Mouse (Mus musculus): Measurements from ENCODE around the gene Pole2. TPM values are rescaled to one million over a fixed set of nuclear protein-coding genes. Genes with fewer than 3 reads are reported as not detected.

Gene Pole2
- total and polyA plus RNA-seq, 2 experiments, result 0.24 to 0.74 TPM

- Histone ChIP-seq H3K9ac (ENCODE audit: low read depth, low read length) (no peak overlapping the region), H3K4me1 (ENCODE audit: control insufficient read depth, insufficient read depth, low read length) (no peaks in the 10 kb centered on the region), H3K4me3 (ENCODE audit: insufficient read depth, low read depth, low read length) (no peak overlapping the region), H3K27ac (replicated peaks; ENCODE audit: insufficient read depth, low read depth, low read length) (no peak overlapping the region), H3K27me3 (ENCODE audit: control insufficient read depth, insufficient read depth, low read length) (no peaks in the 10 kb centered on the region), H3K36me3 (ENCODE audit: control insufficient read depth, insufficient read depth, low read length) (no peaks in the 10 kb centered on the region), H3K79me2 (ENCODE audit: control insufficient read depth, insufficient read depth, low read length) (no peaks in the 10 kb centered on the region)
- no peak for DNase-seq (ENCODE audit: extremely low read depth, low read depth, low spot score)
- TF ChIP-seq CTCF (IDR thresholded peaks at IDR 0.05; ENCODE audit: low read depth, low read length), result no peak
- no peak for TF ChIP-seq POLR2A (IDR thresholded peaks at IDR 0.05; ENCODE audit: extremely low read depth, insufficient read depth, low read length)
- 36% methylated on average over 3 of the region's 3 CpGs for WGBS
These were observed 10.3 kb upstream of the Pole2 start for GRCm38 (mm10) chr12:69238284-69238683.

GRCm38 (mm10) chr12:69235782-69236181 is 7.8 kb upstream of the Pole2 start:
- H3K4me3 ChIP-seq (ENCODE audit: insufficient read depth, low read depth, low read length), result no peak overlapping the region
- WGBS, result 71% methylated on average over 6 of the region's 6 CpGs
- no peak for DNase-seq (ENCODE audit: extremely low read depth, low read depth, low spot score)
- H3K36me3 ChIP-seq (ENCODE audit: control insufficient read depth, insufficient read depth, low read length), result no peaks in the 10 kb centered on the region
- no peak overlapping the region for H3K27ac ChIP-seq (replicated peaks; ENCODE audit: insufficient read depth, low read depth, low read length)
- no peaks in the 10 kb centered on the region for H3K27me3 ChIP-seq (ENCODE audit: control insufficient read depth, insufficient read depth, low read length)
- no peak overlapping the region for H3K9ac ChIP-seq (ENCODE audit: low read depth, low read length)
- no peaks in the 10 kb centered on the region for H3K4me1 ChIP-seq (ENCODE audit: control insufficient read depth, insufficient read depth, low read length)
- no peak for TF ChIP-seq CTCF (IDR thresholded peaks at IDR 0.05; ENCODE audit: low read depth, low read length)
- no peaks in the 10 kb centered on the region for H3K79me2 ChIP-seq (ENCODE audit: control insufficient read depth, insufficient read depth, low read length)

DNA sequence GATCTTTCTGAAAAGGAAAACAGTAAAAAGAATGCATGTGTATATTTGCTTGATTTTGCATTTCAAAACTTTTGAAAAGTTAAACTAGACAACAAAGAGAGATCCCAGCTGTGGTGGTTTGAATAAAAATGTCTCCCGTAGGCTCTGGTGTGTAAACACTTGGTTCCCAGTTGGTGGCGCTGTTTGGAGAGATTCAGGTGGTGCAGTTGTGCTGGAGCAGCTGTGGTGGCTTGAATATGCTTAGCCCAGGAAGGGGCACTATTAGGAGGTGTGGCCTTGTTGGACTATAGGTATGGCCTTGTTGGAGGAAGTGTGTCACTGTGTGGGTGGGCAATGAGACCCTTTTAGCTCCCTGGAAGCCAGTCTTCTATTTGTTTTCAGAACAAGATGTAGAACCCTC is 1.3 kb upstream of the Pole2 start:
- no peak overlapping the region for H3K27ac ChIP-seq (replicated peaks; ENCODE audit: insufficient read depth, low read depth, low read length)
- H3K27me3 ChIP-seq (ENCODE audit: control insufficient read depth, insufficient read depth, low read length), result no peaks in the 10 kb centered on the region
- 57% methylated on average over 2 of the region's 2 CpGs for WGBS
- TF ChIP-seq POLR2A (IDR thresholded peaks at IDR 0.05; ENCODE audit: extremely low read depth, insufficient read depth, low read length) (no peak), CTCF (IDR thresholded peaks at IDR 0.05; ENCODE audit: low read depth, low read length) (0 out of 2 replicates have a peak, but pooled peaks have one; percentile 17)
- no peaks in the 10 kb centered on the region for H3K36me3 ChIP-seq (ENCODE audit: control insufficient read depth, insufficient read depth, low read length)
- no peaks in the 10 kb centered on the region for H3K4me1 ChIP-seq (ENCODE audit: control insufficient read depth, insufficient read depth, low read length)
- H3K79me2 ChIP-seq (ENCODE audit: control insufficient read depth, insufficient read depth, low read length), result no peaks in the 10 kb centered on the region
- H3K9ac ChIP-seq (ENCODE audit: low read depth, low read length), result no peak overlapping the region
- no peak for DNase-seq (ENCODE audit: extremely low read depth, low read depth, low spot score)
- H3K4me3 ChIP-seq (ENCODE audit: insufficient read depth, low read depth, low read length), result no peak overlapping the region

GRCm38 (mm10) chr12:69220613-69221277 is 7.2 kb downstream of the Pole2 start:
- Histone ChIP-seq H3K9ac (ENCODE audit: low read depth, low read length) (no peak overlapping the region), H3K4me3 (ENCODE audit: insufficient read depth, low read depth, low read length) (no peak overlapping the region), H3K27me3 (ENCODE audit: control insufficient read depth, insufficient read depth, low read length) (no peaks in the 10 kb centered on the region), H3K79me2 (ENCODE audit: control insufficient read depth, insufficient read depth, low read length) (no peaks in the 10 kb centered on the region), H3K27ac (replicated peaks; ENCODE audit: insufficient read depth, low read depth, low read length) (no peak overlapping the region), H3K4me1 (ENCODE audit: control insufficient read depth, insufficient read depth, low read length) (no peaks in the 10 kb centered on the region), H3K36me3 (ENCODE audit: control insufficient read depth, insufficient read depth, low read length) (no peaks in the 10 kb centered on the region)
- no peak for TF ChIP-seq CTCF (IDR thresholded peaks at IDR 0.05; ENCODE audit: low read depth, low read length)
- TF ChIP-seq POLR2A (IDR thresholded peaks at IDR 0.05; ENCODE audit: extremely low read depth, insufficient read depth, low read length), result no peak
- 67% methylated on average over 19 of the region's 19 CpGs for WGBS
- DNase-seq (ENCODE audit: extremely low read depth, low read depth, low spot score), result no peak

GRCm38 (mm10) chr12:69216587-69216986 is 11.4 kb downstream of the Pole2 start:
- Histone ChIP-seq H3K79me2 (ENCODE audit: control insufficient read depth, insufficient read depth, low read length) (no peaks in the 10 kb centered on the region), H3K9ac (ENCODE audit: low read depth, low read length) (no peak overlapping the region), H3K27me3 (ENCODE audit: control insufficient read depth, insufficient read depth, low read length) (no peaks in the 10 kb centered on the region), H3K4me3 (ENCODE audit: insufficient read depth, low read depth, low read length) (no peak overlapping the region), H3K4me1 (ENCODE audit: control insufficient read depth, insufficient read depth, low read length) (no peaks in the 10 kb centered on the region), H3K27ac (replicated peaks; ENCODE audit: insufficient read depth, low read depth, low read length) (no peak overlapping the region), H3K36me3 (ENCODE audit: control insufficient read depth, insufficient read depth, low read length) (no peaks in the 10 kb centered on the region)
- DNase-seq (ENCODE audit: extremely low read depth, low read depth, low spot score), result no peak
- WGBS, result 96% methylated on average over 7 of the region's 7 CpGs
- TF ChIP-seq POLR2A (IDR thresholded peaks at IDR 0.05; ENCODE audit: extremely low read depth, insufficient read depth, low read length) (no peak), CTCF (IDR thresholded peaks at IDR 0.05; ENCODE audit: low read depth, low read length) (no peak)

- H3K4me1 ChIP-seq (ENCODE audit: control insufficient read depth, insufficient read depth, low read length), result no peaks in the 10 kb centered on the region
- DNase-seq (ENCODE audit: extremely low read depth, low read depth, low spot score), result no peak
- no peak overlapping the region for H3K27ac ChIP-seq (replicated peaks; ENCODE audit: insufficient read depth, low read depth, low read length)
- 85% methylated on average over 3 of the region's 3 CpGs for WGBS
- no peaks in the 10 kb centered on the region for H3K27me3 ChIP-seq (ENCODE audit: control insufficient read depth, insufficient read depth, low read length)
- H3K79me2 ChIP-seq (ENCODE audit: control insufficient read depth, insufficient read depth, low read length), result no peaks in the 10 kb centered on the region
- no peak overlapping the region for H3K9ac ChIP-seq (ENCODE audit: low read depth, low read length)
- no peak for TF ChIP-seq POLR2A (IDR thresholded peaks at IDR 0.05; ENCODE audit: extremely low read depth, insufficient read depth, low read length)
- TF ChIP-seq CTCF (IDR thresholded peaks at IDR 0.05; ENCODE audit: low read depth, low read length), result no peak
- no peak overlapping the region for H3K4me3 ChIP-seq (ENCODE audit: insufficient read depth, low read depth, low read length)
- H3K36me3 ChIP-seq (ENCODE audit: control insufficient read depth, insufficient read depth, low read length), result no peaks in the 10 kb centered on the region
These were observed 12.8 kb downstream of the Pole2 start for GRCm38 (mm10) chr12:69215000-69215785.

All from liver, adult 2 months (tissue).